Mouse (Mus musculus) stomach, embryonic 16.5 days (tissue): Measurements from ENCODE around the gene Trio. TPM values are rescaled to one million over a fixed set of nuclear protein-coding genes. Genes with fewer than 3 reads are reported as not detected.
A peak's percentile ranks its signal among the peaks of the same experiment; 100 is the strongest.
"Not testable (repeated sequence)": the region's sequence is repeated elsewhere in the genome, so short reads cannot be mapped to it uniquely, and the experiment has no call there.

Experiments
- ATAC-seq: fragments of 200-750 bp; cut with Nextera tagmentation; 2 replicates; pipeline ENCODE4 v1.8.0; 2017; ENCODE audit warnings: moderate number of reproducible peaks, moderate TSS enrichment; ENCODE audit not compliant: insufficient read depth, low FRiP score
- H3K27ac ChIP-seq: fragments of 300-500 bp; sonication (generic); 2 replicates; pipeline ENCODE4 v1.5.1; 2014; ENCODE audit warnings: low read length
- H3K27me3 ChIP-seq: fragments of 300-500 bp; sonication (generic); 2 replicates; pipeline ENCODE4 v1.6.1; 2014; ENCODE audit warnings: low read length, control low read depth, mixed read lengths; ENCODE audit not compliant: control insufficient read depth, insufficient read depth
- H3K36me3 ChIP-seq: fragments of 300-500 bp; sonication (generic); 2 replicates; pipeline ENCODE4 v1.6.1; 2014; ENCODE audit warnings: low read length; ENCODE audit not compliant: control insufficient read depth, insufficient read depth
- H3K4me1 ChIP-seq: fragments of 300-500 bp; sonication (generic); 2 replicates; pipeline ENCODE4 v1.6.1; 2014; ENCODE audit warnings: low read length, control low read depth, mixed read lengths; ENCODE audit not compliant: control insufficient read depth, insufficient read depth
- H3K4me2 ChIP-seq: fragments of 300-500 bp; sonication (generic); 2 replicates; pipeline ENCODE4 v1.6.1; 2014; ENCODE audit warnings: low read depth, low read length, mixed read lengths
- H3K4me3 ChIP-seq: fragments of 300-500 bp; sonication (generic); replicated peaks from 2 replicates; pipeline ENCODE4 v1.5.1; 2014; ENCODE audit warnings: mild to moderate bottlenecking, low read length
- H3K9ac ChIP-seq: fragments of 300-500 bp; sonication (generic); 2 replicates; pipeline ENCODE4 v1.6.1; 2014; ENCODE audit warnings: low read length
- H3K9me3 ChIP-seq: fragments of 300-500 bp; sonication (generic); replicated peaks from 2 replicates; pipeline ENCODE4 v1.6.1; 2016; ENCODE audit warnings: low read length, control low read depth; ENCODE audit not compliant: control insufficient read depth
- WGBS: fragments of 180-500 bp; shearing (Covaris S2); extraction: QIAGEN DNeasy Blood & Tissue Kit; methylation state at CpG from one replicate; pipeline ENCODE4 v1.1.7; 2014; 5-methylcytosine and 5-hydroxymethylcytosine counted together
- polyA plus RNA-seq: library from polyadenylated mRNA; unstranded; fragments of >200 nt; fragmentation: Nextera tagmentation; extraction: Ambion mirVana; gene quantifications from 2 replicates; pipeline ENCODE4 v1.2.1, GENCODE M21; 2015

Trio gene
- polyA plus RNA-seq, 1 experiment from 2014 or later: 22.9 TPM

DNA sequence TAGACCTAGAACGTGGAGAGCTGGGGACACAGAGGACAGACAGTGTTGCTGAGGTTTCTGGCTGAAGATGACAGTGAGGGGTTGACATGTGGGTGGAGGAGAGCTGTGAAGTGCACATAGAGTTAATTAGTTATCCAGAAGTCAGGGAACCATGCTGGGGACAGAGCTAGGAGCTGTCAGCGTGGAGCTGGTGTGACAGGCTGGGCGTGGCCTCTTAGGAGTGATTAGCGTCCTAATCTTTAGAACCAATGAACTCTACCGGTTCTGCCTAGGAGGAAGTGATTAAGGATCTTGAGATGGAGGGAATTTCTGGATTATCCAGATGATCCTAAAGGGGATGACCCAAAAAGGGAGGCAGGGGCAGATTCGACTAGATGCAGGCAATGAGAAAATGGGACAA, 301.9 kb downstream of the Trio start:
- ATAC-seq: no peak
- Histone ChIP-seq H3K9me3 (no peaks in the 10 kb centered on the region), H3K9ac (no peak overlapping the region), H3K4me2 (no peak overlapping the region), H3K4me3 (no peak overlapping the region), H3K4me1 (no peaks in the 10 kb centered on the region), H3K36me3 (no peaks in the 10 kb centered on the region), H3K27ac (no peak overlapping the region), H3K27me3 (no peaks in the 10 kb centered on the region)
- WGBS: 45% methylated on average over 6 of the region's 6 CpGs

DNA sequence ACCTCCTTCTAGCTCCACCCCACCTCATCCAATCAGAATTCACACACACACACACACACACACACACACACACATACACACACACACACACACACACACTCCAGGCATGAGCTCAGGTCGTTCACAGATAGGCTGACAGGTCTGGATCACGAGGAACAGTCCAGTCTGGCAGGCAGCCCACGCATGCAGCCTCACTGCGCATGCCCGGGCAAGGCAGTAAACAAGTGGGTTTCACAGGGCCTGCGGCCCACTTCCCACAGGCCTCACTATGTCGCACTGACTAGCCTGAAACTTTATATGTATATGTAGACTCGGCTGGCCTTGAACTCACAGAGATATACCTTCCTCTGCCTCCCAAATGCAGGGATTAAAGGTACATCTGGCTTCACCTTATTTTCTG, 305.4 kb downstream of the Trio start:
- H3K4me1 ChIP-seq, H3K4me3 ChIP-seq, H3K9ac ChIP-seq, H3K27me3 ChIP-seq, H3K4me2 ChIP-seq, ATAC-seq, H3K27ac ChIP-seq, H3K9me3 ChIP-seq, H3K36me3 ChIP-seq: not testable (repeated sequence)
- WGBS: 84% methylated on average over 8 of the region's 8 CpGs

DNA sequence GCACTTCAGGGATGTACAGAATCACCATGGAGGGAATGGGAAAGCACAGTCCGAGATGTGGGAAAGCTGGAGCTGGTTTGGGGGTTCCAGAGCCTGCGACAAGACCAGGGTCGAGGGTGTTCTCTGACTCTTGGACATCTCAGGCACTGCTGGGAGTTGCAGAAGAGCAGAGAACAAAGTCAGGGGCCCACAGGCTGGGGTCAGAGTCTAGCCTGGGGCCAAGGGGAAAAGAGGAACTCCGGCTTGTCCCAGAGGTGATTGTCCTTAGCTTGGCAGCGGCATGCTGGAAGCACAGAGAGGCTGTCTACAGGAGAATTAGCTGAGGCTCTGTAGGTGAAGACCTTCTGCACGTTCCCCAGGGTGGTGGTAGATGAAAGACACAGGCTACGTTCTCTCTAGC, 307.0 kb downstream of the Trio start:
- no peaks in the 10 kb centered on the region for H3K27me3 ChIP-seq
- no peak overlapping the region for H3K9ac ChIP-seq
- WGBS: 78% methylated on average over 7 of the region's 7 CpGs
- H3K4me2 ChIP-seq: no peak overlapping the region
- no peaks in the 10 kb centered on the region for H3K9me3 ChIP-seq
- ATAC-seq: no peak
- no peak overlapping the region for H3K27ac ChIP-seq
- H3K4me3 ChIP-seq: no peak overlapping the region
- H3K36me3 ChIP-seq: no peaks in the 10 kb centered on the region
- H3K4me1 ChIP-seq: no peaks in the 10 kb centered on the region

DNA sequence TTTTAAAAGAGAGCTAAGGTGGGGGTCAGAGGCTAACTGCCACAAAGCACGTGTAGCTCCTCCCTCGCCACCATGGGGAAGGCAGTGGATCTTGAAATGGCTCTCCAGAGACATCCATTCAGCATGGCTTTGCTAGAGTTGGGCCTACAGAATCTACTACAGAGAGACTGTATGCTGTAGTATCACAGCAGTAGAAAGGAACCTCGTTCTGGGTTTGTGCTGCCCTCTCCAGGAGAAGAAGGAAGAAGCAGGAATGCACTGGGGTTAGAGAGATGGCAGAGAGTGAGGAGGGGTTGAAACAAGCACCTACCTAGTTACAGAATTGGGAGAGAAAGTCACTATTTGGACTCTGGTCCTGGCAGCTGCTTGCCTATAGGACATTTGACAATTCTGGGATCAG, 310.3 kb downstream of the Trio start:
- H3K27me3 ChIP-seq: no peaks in the 10 kb centered on the region
- no peaks in the 10 kb centered on the region for H3K4me1 ChIP-seq
- no peak overlapping the region for H3K9ac ChIP-seq
- H3K9me3 ChIP-seq: no peaks in the 10 kb centered on the region
- H3K4me2 ChIP-seq: no peak overlapping the region
- no peak for ATAC-seq
- no peaks in the 10 kb centered on the region for H3K36me3 ChIP-seq
- 28% methylated on average over 3 of the region's 3 CpGs for WGBS
- no peak overlapping the region for H3K27ac ChIP-seq
- no peak overlapping the region for H3K4me3 ChIP-seq

DNA sequence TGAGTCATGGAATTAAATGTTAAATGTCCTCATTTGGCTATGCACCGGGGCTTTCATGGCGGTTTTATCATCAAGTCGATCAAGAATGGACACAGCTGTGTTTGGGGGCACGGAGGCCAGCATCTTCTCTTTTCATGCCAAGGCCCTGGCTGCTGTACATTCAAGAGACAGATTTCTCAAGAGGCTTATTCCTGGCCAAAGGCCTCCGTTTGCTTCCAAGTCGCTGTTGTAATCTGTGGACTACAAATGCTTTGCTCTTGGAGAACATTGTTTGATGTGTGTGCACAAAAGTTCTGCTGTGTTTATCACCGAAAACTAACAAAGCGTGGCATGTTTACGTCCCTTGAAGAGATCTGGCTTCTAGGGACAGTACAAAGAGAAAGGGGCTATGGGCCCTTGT, 314.9 kb downstream of the Trio start:
- no peaks in the 10 kb centered on the region for H3K9me3 ChIP-seq
- no peak overlapping the region for H3K4me3 ChIP-seq
- H3K27ac ChIP-seq: no peak overlapping the region
- H3K36me3 ChIP-seq: no peaks in the 10 kb centered on the region
- 53% methylated on average over 9 of the region's 9 CpGs for WGBS
- H3K4me1 ChIP-seq: no peaks in the 10 kb centered on the region
- H3K4me2 ChIP-seq: no peak overlapping the region
- H3K9ac ChIP-seq: no peak overlapping the region
- ATAC-seq: no peak
- H3K27me3 ChIP-seq: no peaks in the 10 kb centered on the region

DNA sequence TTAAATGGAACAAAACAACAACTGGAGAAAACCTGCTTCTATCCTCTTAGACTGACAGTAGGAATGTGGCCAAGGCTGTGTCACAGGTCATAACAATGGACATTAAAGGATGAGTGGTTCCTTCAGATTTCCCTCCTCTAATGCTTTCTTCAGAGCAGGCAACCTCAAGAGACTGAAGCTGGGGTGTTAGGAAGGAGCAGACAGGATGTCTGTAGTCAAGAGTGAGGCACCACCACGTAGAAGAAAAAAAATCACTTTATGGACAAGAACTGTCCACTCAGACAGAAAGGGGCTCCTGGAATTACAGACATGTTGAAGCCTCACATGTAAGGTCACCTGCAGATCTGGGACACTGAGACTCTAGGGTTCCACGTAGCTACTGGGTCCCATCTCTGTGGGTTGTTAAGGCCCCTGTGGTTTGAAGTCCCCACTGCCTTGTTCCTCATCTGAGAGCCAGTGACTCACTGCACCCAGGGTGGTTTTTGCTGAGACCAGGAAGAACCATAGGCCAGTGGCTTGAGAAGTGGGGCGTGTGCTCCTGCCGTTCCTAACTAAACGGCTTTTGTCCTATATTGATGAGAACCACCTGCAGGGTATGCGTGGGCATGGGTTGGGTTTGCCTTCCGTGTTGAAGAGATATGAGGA, 316.6 kb downstream of the Trio start:
- ATAC-seq: no peak
- Histone ChIP-seq H3K27ac (no peak overlapping the region), H3K27me3 (no peaks in the 10 kb centered on the region), H3K4me2 (no peak overlapping the region), H3K4me3 (no peak overlapping the region), H3K9me3 (no peaks in the 10 kb centered on the region), H3K36me3 (no peaks in the 10 kb centered on the region), H3K4me1 (no peaks in the 10 kb centered on the region), H3K9ac (no peak overlapping the region)
- WGBS: 73% methylated on average over 7 of the region's 7 CpGs

DNA sequence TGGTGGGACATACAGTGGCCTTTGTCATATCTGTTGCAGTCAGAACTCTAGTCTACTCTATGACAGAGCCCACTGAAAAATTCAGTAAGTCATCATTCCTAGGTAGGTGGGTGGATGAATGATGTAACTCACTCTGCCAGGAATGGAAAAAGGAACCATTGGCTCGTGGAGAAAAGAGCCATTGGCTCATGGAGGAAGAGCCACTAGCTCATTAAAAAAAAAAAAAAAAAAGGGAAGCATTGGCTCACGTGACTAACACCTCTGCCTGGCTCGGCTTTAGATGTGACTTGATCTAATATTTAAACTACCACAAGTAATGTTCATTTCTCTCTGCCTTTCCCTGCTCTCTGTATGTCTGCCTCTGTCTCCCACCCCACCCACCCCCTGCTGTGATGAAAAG, 317.1 kb downstream of the Trio start:
- no peak for ATAC-seq
- Histone ChIP-seq H3K27me3 (no peaks in the 10 kb centered on the region), H3K4me1 (no peaks in the 10 kb centered on the region), H3K36me3 (no peaks in the 10 kb centered on the region), H3K9me3 (no peaks in the 10 kb centered on the region), H3K27ac (no peak overlapping the region), H3K9ac (no peak overlapping the region), H3K4me2 (no peak overlapping the region), H3K4me3 (no peak overlapping the region)
- 60% methylated on average over 3 of the region's 3 CpGs for WGBS

DNA sequence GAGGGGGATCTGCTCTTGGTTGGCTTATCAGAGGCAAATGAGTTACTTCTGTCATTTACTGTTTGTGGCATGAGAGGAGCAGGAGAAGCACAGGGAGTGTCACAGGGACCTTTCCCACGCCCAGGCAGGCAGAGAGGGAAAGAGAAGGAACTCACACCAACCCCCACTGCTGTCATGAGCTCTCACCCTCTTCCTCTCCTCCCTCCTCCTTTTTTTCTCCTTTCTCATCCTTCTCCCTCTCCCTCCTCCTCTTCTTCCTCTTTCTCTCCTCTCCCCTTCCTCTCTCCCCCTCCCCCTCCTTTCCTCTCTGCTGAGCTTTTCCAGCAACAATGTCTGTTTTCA, 322.7 kb downstream of the Trio start:
- no peak for ATAC-seq
- 33% methylated on average over 1 of the region's 1 CpGs for WGBS
- no peak overlapping the region for H3K9ac ChIP-seq

DNA sequence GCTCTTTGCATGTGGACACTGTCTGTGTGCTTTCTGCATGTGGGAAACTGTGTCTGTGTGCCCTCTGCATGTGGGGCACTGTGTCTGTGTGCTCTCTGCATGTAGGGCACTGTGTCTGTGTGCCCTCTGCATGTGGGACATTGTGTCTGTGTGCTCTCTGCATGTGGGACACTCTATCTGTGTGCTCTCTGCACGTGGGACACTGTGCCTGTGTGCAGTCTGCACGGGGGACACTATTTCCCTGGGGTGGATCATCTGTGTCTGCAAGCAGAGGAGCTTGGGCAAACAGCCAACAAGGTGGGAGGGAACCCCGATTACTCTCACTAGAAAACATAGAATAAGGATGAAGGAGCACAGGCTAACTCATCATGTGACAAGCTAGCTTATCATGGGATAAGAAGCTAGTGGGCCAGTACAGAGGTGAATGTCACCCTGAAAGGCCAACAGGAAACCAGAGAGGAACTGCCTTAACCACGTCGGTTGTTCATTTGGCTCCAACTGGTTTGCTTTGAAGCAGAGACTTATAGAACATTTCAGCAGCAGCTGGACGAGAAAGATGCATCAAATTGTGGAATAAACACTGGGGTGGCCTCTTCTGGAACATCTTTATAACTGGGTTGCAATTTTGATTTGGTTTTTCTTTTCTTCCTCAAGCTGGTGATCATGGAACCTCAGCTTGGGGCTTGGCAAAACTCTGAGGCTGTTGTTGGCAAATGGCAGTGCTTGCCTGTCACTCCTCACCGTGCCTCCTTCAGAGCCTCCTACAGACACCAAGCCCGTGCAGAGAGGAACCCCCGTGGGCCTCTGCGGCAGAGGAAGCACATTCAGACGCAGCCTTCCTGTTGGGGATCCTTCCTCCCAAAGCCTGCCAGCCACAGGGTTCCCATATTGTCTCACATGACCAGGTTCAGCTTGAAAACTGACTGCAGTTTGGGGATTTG, 323.3 kb downstream of the Trio start:
- ATAC-seq: peak; percentile 53
- Histone ChIP-seq H3K27me3 (no peaks in the 10 kb centered on the region), H3K27ac (peak overlapping the region; percentile 14; the same call in 1 of the 2 replicates), H3K36me3 (no peaks in the 10 kb centered on the region), H3K9me3 (no peaks in the 10 kb centered on the region), H3K4me2 (no peak overlapping the region), H3K4me1 (peaks cover 12% of the 10 kb centered on the region; the same call in 1 of the 2 replicates), H3K4me3 (no peak overlapping the region), H3K9ac (no peak overlapping the region)
- WGBS: 30% methylated on average over 11 of the region's 11 CpGs

More for the DNA sequence above, 322.7 kb downstream of the Trio start:
- Histone ChIP-seq H3K36me3 (no peaks in the 10 kb centered on the region), H3K27me3 (no peaks in the 10 kb centered on the region), H3K4me2 (no peak overlapping the region), H3K9me3 (no peaks in the 10 kb centered on the region), H3K4me1 (peaks cover 12% of the 10 kb centered on the region; the same call in 1 of the 2 replicates), H3K4me3 (no peak overlapping the region), H3K27ac (peak overlapping the region; percentile 14; the same call in 1 of the 2 replicates)
